Comparison of ENCODE assay signal across 8 mouse cellular contexts in genomic region chr15:102524892-102525485, GRCm38 (mm10). TPM values are rescaled to one million over a fixed set of nuclear protein-coding genes. Genes with fewer than 3 reads are reported as not detected.
DNase-seq lines count a peak whose midpoint lies in the region; ATAC-seq and TF ChIP-seq lines count a peak whose summit lies in the region.
"Had no signal": no experiment of that assay in that cellular context is flagged by ENCODE, and none has a peak within 500 bp of the region (broad histone marks: within the 10 kb centered on the region; RNA-seq: fewer than 3 reads in every experiment).

Gene Npff, minus strand, starts transcription at chr15:102524942.

- no peak within 1 kb of the TSS for H3K27ac ChIP-seq in heart, embryonic 13.5 days (replicated peaks)
- H3K27ac ChIP-seq: limb, embryonic 15.5 days had no signal

- DNase-seq in G1E (ENCODE audit: low spot score) = peak; percentile 30
- DNase-seq in adrenal gland, adult 8-10 months = peak; percentile 48
- peak; percentile 82 for DNase-seq in embryo, embryonic 11 days
- DNase-seq in kidney, postnatal 4 days = peak; percentile 83 to 86
- DNase-seq in lung, postnatal 10 days = peak; percentile 82
- peak; percentile 77 for DNase-seq in right cerebral cortex, adult 18-20 months

- H3K36me3 ChIP-seq in G1E (replicated peaks) = peaks cover 94% of the 10 kb centered on the region
- H3K36me3 ChIP-seq in heart, embryonic 13.5 days = peaks cover 83% of the 10 kb centered on the region

- no peak within 1 kb of the TSS for H3K4me2 ChIP-seq in heart, embryonic 13.5 days
- H3K4me2 ChIP-seq: limb, embryonic 15.5 days had no signal

- no peak for ATAC-seq in G1E (ENCODE audit: extremely low read depth, insufficient number of reproducible peaks, low FRiP score, poor library complexity, severe bottlenecking)
- no peak for ATAC-seq in heart, embryonic 13.5 days (ENCODE audit: extremely low read depth, insufficient number of reproducible peaks, low FRiP score, low TSS enrichment)

- H3K4me1 ChIP-seq in G1E (ENCODE audit: insufficient read depth, low read depth, low read length) = peaks cover 17% of the 10 kb centered on the region
- H3K4me1 ChIP-seq in heart, embryonic 13.5 days = peaks cover 12% of the 10 kb centered on the region

- peak within 1 kb of the TSS; percentile 20; the same call in 1 of the 2 replicates for H3K9ac ChIP-seq in heart, embryonic 13.5 days
- H3K9ac ChIP-seq: limb, embryonic 15.5 days had no signal

- no peak within 1 kb of the TSS for H3K4me3 ChIP-seq in G1E (ENCODE audit: low read depth, low read length)
- H3K4me3 ChIP-seq in heart, embryonic 13.5 days = no peak within 1 kb of the TSS
- H3K4me3 ChIP-seq: limb, embryonic 15.5 days had no signal

- H3K27me3 ChIP-seq in G1E (ENCODE audit: insufficient read depth, low read length) = no peaks in the 10 kb centered on the region
- H3K27me3 ChIP-seq in heart, embryonic 13.5 days (replicated peaks) = no peaks in the 10 kb centered on the region
- H3K27me3 ChIP-seq: limb, embryonic 15.5 days had no signal

- TF ChIP-seq CTCF in G1E (IDR thresholded peaks at IDR 0.05; ENCODE audit: low read depth, low read length) = peak; percentile 88

- 7% methylated on average over 3 of the region's 3 CpGs for WGBS in heart, embryonic 13.5 days

- H3K9me3 ChIP-seq in G1E (replicated peaks) = no peaks in the 10 kb centered on the region
- H3K9me3 ChIP-seq in heart, embryonic 13.5 days = no peaks in the 10 kb centered on the region
- H3K9me3 ChIP-seq: limb, embryonic 15.5 days had no signal

RNA-seq across cellular contexts. Expression of gene Npff, which starts in this region (rescaled TPM):
- total RNA-seq in G1E (2014; fragmentation: Nextera tagmentation) = 3.2 and 5.1 TPM in 2 replicates
- 1.1 and 1.8 TPM in 2 replicates for total RNA-seq in G1E (2017)
- 0.70 and 0.92 TPM in 2 replicates for polyA plus RNA-seq in G1E (2012)
- total RNA-seq in adrenal gland, adult 8-10 months (2022) = 10 to 100 TPM in 1 of 4 experiments, 1 to 10 TPM in 3; 1.0 to 13.3 (median 5.6) TPM
- polyA plus RNA-seq in heart, embryonic 13.5 days (2015; fragmentation: Nextera tagmentation; extraction: Ambion mirVana) = 1.0 and 2.3 TPM in 2 replicates

Comparison
In these comparisons a context has a peak if more than half of its experiments do, and no peak if none do; other contexts are left out.
1. DNase-seq: peak in every context shown above with its lines; median percentile 84 in kidney, postnatal 4 days; 82 in embryo, embryonic 11 days; 82 in lung, postnatal 10 days; 77 in right cerebral cortex, adult 18-20 months; 48 in adrenal gland, adult 8-10 months; 30 in G1E.